Mouse (Mus musculus) heart, embryonic 13.5 days (tissue): ENCODE results near the gene Pbxip1. TPM values are rescaled to one million over a fixed set of nuclear protein-coding genes. Genes with fewer than 3 reads are reported as not detected.

Experiments
- ATAC-seq: fragments of 200-750 bp; cut with Nextera tagmentation; 2 replicates; pipeline ENCODE4 v1.8.0; 2017; ENCODE audit warnings: moderate TSS enrichment; ENCODE audit not compliant: insufficient number of reproducible peaks, low FRiP score, low TSS enrichment; ENCODE audit errors: extremely low read depth
- H3K27ac ChIP-seq: fragments of 300-500 bp; sonication (generic); replicated peaks from 2 replicates; pipeline ENCODE4 v1.5.1; 2015; ENCODE audit warnings: moderate library complexity, mild to moderate bottlenecking, inconsistent platforms
- H3K27me3 ChIP-seq: fragments of 300-500 bp; sonication (generic); replicated peaks from 2 replicates; pipeline ENCODE4 v1.6.1; 2015; ENCODE audit warnings: mild to moderate bottlenecking, inconsistent platforms
- H3K36me3 ChIP-seq: fragments of 300-500 bp; sonication (generic); 2 replicates; pipeline ENCODE4 v1.6.1; 2015; ENCODE audit warnings: mild to moderate bottlenecking, inconsistent platforms
- H3K4me1 ChIP-seq: fragments of 300-500 bp; sonication (generic); 2 replicates; pipeline ENCODE4 v1.6.1; 2015; ENCODE audit warnings: inconsistent platforms
- H3K4me2 ChIP-seq: fragments of 300-500 bp; sonication (generic); 2 replicates; pipeline ENCODE4 v1.6.1; 2015; ENCODE audit warnings: inconsistent platforms, mild to moderate bottlenecking, moderate library complexity
- H3K4me3 ChIP-seq: fragments of 300-500 bp; sonication (generic); 2 replicates; pipeline ENCODE4 v1.5.1; 2015; ENCODE audit warnings: moderate library complexity, mild to moderate bottlenecking, inconsistent platforms
- H3K9ac ChIP-seq: fragments of 300-500 bp; sonication (generic); 2 replicates; pipeline ENCODE4 v1.6.1; 2015; ENCODE audit warnings: inconsistent platforms, mild to moderate bottlenecking, moderate library complexity
- H3K9me3 ChIP-seq: fragments of 300-500 bp; sonication (generic); 2 replicates; pipeline ENCODE4 v1.6.1; 2016; ENCODE audit warnings: inconsistent platforms
- WGBS: fragments of 180-500 bp; shearing (Covaris S2); methylation state at CpG from one replicate; pipeline ENCODE4 v1.1.7; 2015; ENCODE audit warnings: mixed read lengths; 5-methylcytosine and 5-hydroxymethylcytosine counted together
- polyA plus RNA-seq: library from polyadenylated mRNA; unstranded; fragments of >200 nt; fragmentation: Nextera tagmentation; extraction: Ambion mirVana; gene quantifications from 2 replicates; pipeline ENCODE4 v1.2.1, GENCODE M21; 2015

Gene Pbxip1
- polyA plus RNA-seq, 1 experiment from 2014 or later: 61.3 TPM

DNA sequence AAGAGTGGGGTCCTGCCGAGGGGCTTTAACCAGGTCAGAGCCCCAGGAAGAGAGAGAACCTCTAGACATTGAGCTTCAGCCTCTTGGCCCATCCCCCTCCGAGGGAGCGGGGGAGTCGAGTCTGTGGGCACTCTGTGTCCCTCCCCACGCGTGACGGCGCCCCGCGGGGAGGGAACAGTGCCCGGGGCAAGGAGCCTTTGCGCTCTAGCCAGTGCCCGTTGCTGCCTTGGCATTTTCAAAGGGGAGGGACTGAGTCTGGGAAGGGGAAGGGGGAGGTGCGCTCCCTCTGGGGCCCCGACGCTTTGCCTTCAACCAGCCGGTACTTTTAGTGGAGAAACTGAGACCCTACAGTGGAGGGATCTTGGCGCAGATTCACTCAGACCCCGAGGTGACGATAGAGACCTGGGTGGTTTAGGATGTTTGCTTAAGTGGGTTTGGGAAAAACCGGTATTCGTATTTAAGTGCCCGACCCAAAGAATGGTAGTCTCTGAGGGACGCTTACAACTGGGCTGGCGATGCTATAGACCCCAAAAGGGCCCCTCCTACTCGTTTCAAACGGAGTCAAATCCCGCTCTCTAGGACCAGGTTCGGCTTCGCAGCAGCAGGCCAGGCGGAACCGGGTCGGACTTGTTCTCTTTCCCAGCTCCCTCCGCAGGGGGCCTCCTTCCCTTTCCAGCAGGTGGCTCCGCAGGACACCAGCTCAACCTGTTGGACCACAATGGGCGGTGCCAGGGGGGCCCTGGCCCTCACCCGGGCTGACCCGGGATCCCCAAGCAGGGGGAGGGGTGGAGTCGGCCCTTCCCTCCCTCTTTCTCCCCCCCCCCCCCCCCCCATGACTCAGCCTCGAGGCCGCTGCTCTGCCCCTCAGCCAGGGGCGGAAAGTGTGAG lies 42.3 kb upstream of the Pbxip1 start, which contains the start of gene Zbtb7b:
TSS of gene Zbtb7b (minus strand) at position 771 of the 888 bp plus-strand sequence.
- ATAC-seq: peak; percentile 33
- under 1% methylated on average over 36 of the region's 42 CpGs for WGBS

DNA sequence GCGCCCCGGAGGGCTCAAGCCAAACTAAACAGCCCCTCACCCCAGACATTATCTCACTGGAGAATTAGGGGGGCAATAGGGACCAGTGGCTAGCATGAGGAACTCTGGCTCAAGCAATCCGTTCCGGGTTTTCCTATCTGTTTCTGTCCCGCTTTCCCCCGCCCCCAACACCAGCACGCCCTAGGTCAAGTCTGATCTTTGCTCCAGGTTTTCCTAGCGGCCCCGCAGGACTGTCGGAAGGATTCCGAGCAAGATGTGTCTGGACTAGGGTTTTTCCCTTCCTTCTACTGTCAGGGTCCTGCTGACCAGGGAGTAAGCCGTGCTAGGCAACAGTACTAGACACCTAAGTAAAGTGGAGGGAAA lies 41.6 kb upstream of the Pbxip1 start:
- Histone ChIP-seq H3K27me3 (no peaks in the 10 kb centered on the region), H3K4me2 (peak overlapping the region; percentile 97), H3K4me1 (peaks cover 38% of the 10 kb centered on the region), H3K36me3 (peaks cover 7% of the 10 kb centered on the region), H3K9ac (peak overlapping the region; percentile 87), H3K27ac (peak overlapping the region; percentile 97), H3K4me3 (peak overlapping the region; percentile 76), H3K9me3 (no peaks in the 10 kb centered on the region)
- peak; percentile 5; the same call in 1 of the 2 replicates for ATAC-seq
- WGBS: 1% methylated on average over 12 of the region's 12 CpGs

More for the DNA sequence above, 42.3 kb upstream of the Pbxip1 start, which contains the start of gene Zbtb7b:
- peak within 1 kb of the TSS; percentile 87 for H3K9ac ChIP-seq
- H3K4me2 ChIP-seq: peak within 1 kb of the TSS; percentile 97
- H3K9me3 ChIP-seq: no peaks in the 10 kb centered on the region
- peaks cover under 1% of the 10 kb centered on the region; the same call in 1 of the 2 replicates for H3K36me3 ChIP-seq
- peak within 1 kb of the TSS; percentile 76 for H3K4me3 ChIP-seq
- H3K4me1 ChIP-seq: peaks cover 44% of the 10 kb centered on the region
- H3K27ac ChIP-seq: peak within 1 kb of the TSS; percentile 97
- no peaks in the 10 kb centered on the region for H3K27me3 ChIP-seq

DNA sequence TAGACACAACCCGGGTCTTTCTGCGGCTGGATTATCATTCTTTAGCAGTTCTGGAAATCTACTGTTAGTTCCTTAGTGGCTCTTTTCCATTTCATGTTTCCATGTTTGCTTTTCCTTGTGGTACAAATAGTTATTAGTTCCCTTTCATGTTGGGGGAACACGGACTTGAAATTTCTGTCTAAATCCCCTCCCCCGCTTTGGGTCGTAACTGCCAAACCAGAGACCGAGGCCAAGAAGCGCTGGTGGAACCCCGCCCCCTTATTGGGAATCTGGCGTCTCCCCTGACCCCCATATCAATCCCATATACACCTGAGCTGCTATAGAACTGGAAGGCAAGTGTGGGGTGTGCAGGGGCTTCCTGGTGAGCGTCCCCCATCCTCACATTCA lies 41.1 kb upstream of the Pbxip1 start:
- Histone ChIP-seq H3K9ac (peak overlapping the region; percentile 87), H3K27ac (peak overlapping the region; percentile 97), H3K4me3 (peak overlapping the region; percentile 76), H3K27me3 (no peaks in the 10 kb centered on the region), H3K4me2 (peak overlapping the region; percentile 97), H3K36me3 (peaks cover 12% of the 10 kb centered on the region), H3K9me3 (no peaks in the 10 kb centered on the region), H3K4me1 (peaks cover 33% of the 10 kb centered on the region)
- ATAC-seq: no peak
- 3% methylated on average over 10 of the region's 10 CpGs for WGBS

DNA sequence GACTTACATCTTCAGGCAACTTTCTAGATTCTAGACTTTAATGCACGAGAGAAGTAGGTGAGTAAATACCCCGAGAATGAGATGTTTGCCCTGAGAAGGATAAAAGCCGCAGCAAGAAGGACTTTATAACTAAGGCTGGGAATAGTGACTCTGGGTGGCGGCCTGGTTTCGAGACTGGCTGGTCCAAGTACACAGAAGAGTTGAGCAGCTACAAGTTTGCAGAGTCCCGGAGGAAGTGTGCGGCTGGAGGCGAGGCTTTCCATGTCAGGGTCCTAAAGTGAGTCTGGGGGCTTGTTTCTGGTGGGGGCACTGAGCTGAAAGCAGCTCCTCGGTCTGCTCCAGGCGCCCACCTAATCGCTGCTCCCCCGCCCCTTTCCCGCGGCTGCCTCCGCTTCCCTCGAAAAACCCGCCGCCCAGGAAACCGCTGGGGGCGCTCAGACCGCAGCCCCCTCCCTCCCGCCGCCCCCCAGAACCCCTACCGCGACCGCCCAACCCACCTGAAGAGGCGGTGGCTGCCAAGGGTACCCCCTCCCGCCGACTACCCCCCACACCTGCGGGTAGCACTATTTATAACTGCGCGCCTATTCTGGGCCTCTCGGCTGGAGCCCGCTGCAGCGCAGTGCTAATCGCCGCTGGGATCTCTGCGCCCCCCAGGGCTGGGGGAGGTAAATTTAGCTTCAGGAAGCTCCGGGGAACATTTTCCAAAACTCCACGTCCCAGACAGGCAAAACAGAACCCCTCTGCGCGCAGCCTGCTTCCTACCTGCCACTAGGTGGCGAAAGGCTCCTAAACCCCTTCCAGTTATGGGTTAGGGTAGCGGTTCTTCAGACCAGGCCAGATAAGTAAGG lies 40.5 kb upstream of the Pbxip1 start:
- Histone ChIP-seq H3K9ac (peak overlapping the region; percentile 87), H3K4me2 (peak overlapping the region; percentile 97), H3K27me3 (no peaks in the 10 kb centered on the region), H3K36me3 (peaks cover 17% of the 10 kb centered on the region), H3K4me3 (peak overlapping the region; percentile 76), H3K9me3 (no peaks in the 10 kb centered on the region), H3K4me1 (peaks cover 27% of the 10 kb centered on the region), H3K27ac (peak overlapping the region; percentile 97)
- under 1% methylated on average over 37 of the region's 44 CpGs for WGBS
- no peak for ATAC-seq

DNA sequence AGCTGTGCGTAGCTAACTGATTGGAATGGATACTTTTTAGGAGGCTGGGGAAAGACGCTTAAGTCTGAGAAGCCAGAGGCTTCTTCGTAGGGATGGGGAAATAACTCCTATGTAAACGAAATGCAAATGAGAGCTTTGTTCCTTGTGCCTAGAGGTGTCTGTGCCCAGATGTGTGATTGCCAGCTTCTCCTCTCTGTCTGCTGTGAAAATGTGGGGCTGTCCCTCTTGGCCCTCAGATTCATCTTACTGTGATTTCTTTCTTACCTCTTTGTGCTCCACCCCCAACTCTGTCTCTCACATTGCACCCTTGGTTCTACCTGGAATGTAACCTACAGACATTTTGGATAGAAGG lies 39.9 kb upstream of the Pbxip1 start:
- 1% methylated on average over 4 of the region's 4 CpGs for WGBS
- H3K4me1 ChIP-seq: peaks cover 21% of the 10 kb centered on the region

DNA sequence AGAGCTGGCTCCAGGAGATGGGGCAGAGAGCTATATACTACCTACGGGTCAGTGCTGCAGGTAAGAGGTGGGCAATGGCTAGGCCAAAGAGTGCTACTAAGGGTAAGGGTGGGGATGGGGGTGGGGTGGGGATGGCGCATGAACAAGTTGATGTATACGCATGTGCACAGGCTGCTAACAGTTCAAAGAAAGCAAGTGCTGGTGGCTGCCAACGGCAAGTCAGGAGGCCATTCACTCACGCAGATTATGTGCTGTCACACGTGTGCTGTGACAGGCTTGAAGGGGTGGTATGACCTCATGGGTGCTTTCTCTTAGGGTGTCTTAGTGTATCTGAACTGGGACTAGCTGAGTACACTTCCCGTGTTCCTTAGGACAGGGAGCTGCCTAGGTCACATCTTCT lies 35.2 kb upstream of the Pbxip1 start:
- Histone ChIP-seq H3K4me3 (no peak overlapping the region), H3K36me3 (peaks cover 69% of the 10 kb centered on the region), H3K9me3 (no peaks in the 10 kb centered on the region), H3K4me2 (no peak overlapping the region), H3K27me3 (no peaks in the 10 kb centered on the region), H3K9ac (no peak overlapping the region), H3K27ac (no peak overlapping the region), H3K4me1 (peaks cover 7% of the 10 kb centered on the region)
- no peak for ATAC-seq
- 85% methylated on average over 7 of the region's 7 CpGs for WGBS

More for the DNA sequence above, 39.9 kb upstream of the Pbxip1 start:
- Histone ChIP-seq H3K36me3 (peaks cover 23% of the 10 kb centered on the region), H3K4me2 (peak overlapping the region; percentile 97), H3K9ac (peak overlapping the region; percentile 87), H3K9me3 (no peaks in the 10 kb centered on the region), H3K27me3 (no peaks in the 10 kb centered on the region), H3K4me3 (peak overlapping the region; percentile 76), H3K27ac (peak overlapping the region; percentile 97)
- ATAC-seq: no peak

DNA sequence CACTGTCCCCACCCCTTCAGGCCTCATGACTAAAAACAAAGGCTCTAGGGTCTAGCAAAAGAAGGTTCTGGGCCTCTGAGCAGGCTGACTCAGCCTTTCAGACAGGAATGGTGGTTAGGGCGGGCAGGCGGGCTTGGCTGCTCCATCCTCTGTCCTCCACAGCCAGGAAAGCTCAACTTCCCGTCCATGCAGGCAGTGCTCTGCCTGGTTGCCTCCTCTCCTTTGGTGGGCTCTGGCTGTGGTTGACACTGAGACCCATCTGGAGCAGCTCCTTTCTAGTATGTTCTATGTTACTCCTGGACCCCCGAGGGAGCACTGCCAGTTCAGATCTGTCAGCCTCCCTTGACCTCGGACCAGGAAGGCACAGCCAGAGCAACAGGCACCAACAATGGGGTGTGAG lies 33.8 kb upstream of the Pbxip1 start, which contains the start of gene Lenep:
TSS of gene Lenep (minus strand) at position 101 of the 400 bp plus-strand sequence.
- WGBS: 84% methylated on average over 5 of the region's 5 CpGs
- Histone ChIP-seq H3K4me2 (no peak within 1 kb of the TSS), H3K27ac (no peak within 1 kb of the TSS), H3K4me3 (no peak within 1 kb of the TSS), H3K4me1 (no peaks in the 10 kb centered on the region), H3K9ac (no peak within 1 kb of the TSS), H3K27me3 (no peaks in the 10 kb centered on the region), H3K36me3 (peaks cover 79% of the 10 kb centered on the region), H3K9me3 (no peaks in the 10 kb centered on the region)
- ATAC-seq: no peak

DNA sequence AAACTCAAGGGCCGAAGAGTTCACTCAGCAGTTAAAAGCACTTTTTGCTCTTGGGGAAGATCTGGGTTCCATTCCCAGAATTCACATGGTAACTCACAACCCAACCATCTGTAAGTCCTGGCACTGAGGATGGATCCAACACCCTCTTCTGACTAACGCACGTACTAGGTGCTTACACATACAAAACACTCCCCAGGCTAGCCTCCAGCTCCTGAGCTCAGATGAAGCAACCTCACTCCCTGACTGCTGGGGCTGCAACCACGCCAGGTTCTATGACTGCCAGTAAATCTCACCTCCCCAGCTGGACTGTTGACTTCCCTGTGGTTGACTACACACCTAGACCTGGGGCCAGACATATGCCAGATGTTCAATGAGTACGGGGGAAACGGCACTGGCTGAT lies 29.6 kb upstream of the Pbxip1 start:
- peaks cover 10% of the 10 kb centered on the region for H3K4me1 ChIP-seq
- H3K36me3 ChIP-seq: peaks cover 67% of the 10 kb centered on the region
- no peaks in the 10 kb centered on the region for H3K27me3 ChIP-seq
- no peak overlapping the region for H3K27ac ChIP-seq
- H3K4me3 ChIP-seq: no peak overlapping the region
- ATAC-seq: no peak
- H3K9ac ChIP-seq: no peak overlapping the region
- H3K4me2 ChIP-seq: no peak overlapping the region
- 92% methylated on average over 6 of the region's 6 CpGs for WGBS
- H3K9me3 ChIP-seq: no peaks in the 10 kb centered on the region

DNA sequence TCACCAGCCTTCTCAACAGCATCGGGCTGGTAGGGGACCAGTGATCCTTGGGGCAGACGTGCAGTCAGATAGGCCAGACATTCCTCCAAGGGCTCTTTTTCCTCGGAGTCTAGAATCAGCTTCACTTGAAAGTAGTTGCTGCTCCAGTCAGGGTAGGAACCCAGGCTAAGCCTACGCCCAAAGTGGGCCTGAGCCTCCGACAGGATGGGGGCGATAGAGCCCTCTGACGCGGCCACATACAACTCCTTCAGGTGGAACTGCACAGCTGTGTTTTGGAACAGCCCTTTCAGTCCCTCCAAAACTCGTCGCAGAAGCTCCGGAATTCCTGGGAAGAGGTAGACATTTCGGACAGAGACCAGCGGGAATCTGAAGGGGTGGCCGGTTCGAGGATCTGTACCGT lies 28.1 kb upstream of the Pbxip1 start:
- peaks cover 57% of the 10 kb centered on the region for H3K36me3 ChIP-seq
- 48% methylated on average over 16 of the region's 16 CpGs for WGBS
- no peaks in the 10 kb centered on the region for H3K9me3 ChIP-seq
- H3K9ac ChIP-seq: no peak overlapping the region
- ATAC-seq: no peak
- H3K4me2 ChIP-seq: no peak overlapping the region
- no peak overlapping the region for H3K4me3 ChIP-seq
- peaks cover 10% of the 10 kb centered on the region for H3K4me1 ChIP-seq
- no peak overlapping the region for H3K27ac ChIP-seq
- H3K27me3 ChIP-seq: no peaks in the 10 kb centered on the region

DNA sequence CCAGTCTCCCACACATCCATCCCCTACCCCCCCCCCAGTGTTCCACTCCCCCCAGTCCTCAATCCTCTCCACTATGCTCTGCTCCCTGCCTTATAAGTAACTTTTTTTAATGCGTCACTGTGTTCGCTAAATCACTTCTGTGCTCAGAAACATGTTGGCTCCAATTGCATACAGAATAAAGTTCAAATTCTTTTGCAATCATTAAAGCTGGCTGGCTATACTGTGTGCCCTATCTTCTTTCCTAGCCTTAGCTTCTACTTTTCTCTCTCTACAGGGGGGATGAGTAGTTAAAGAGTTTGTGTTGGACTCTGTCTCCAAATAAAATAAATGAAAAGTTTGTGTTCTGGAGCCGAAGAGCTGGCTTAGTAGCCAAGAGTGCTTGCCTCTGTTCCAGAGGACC lies 26.8 kb upstream of the Pbxip1 start:
- no peaks in the 10 kb centered on the region for H3K27me3 ChIP-seq
- peaks cover 56% of the 10 kb centered on the region for H3K36me3 ChIP-seq
- no peak overlapping the region for H3K9ac ChIP-seq
- H3K4me1 ChIP-seq: peaks cover 10% of the 10 kb centered on the region
- no peak overlapping the region for H3K4me3 ChIP-seq
- WGBS: 88% methylated on average over 3 of the region's 3 CpGs
- no peak overlapping the region for H3K4me2 ChIP-seq
- ATAC-seq: no peak
- no peak overlapping the region for H3K27ac ChIP-seq
- no peaks in the 10 kb centered on the region for H3K9me3 ChIP-seq

DNA sequence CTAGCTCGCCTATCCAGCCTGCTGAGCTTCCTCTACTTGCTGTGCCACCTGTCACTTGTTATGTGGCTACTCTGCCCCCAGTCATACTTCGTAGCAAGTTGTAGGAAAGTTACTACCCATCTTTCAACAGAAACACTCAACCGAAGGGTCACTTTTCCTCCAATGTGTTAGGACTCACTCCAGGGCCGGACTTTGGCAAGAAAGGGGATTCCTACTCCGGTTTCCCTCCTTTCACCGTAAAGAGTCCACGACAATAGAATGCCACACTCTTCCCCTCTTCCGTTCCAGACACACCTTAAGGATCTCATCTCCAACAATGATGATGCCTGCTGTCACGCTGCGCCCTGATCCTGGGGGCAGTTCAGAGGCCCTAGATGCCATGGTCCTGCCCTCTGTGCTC lies 25.6 kb upstream of the Pbxip1 start:
- Histone ChIP-seq H3K36me3 (peaks cover 56% of the 10 kb centered on the region), H3K4me2 (peak overlapping the region; percentile 87), H3K9ac (peak overlapping the region; percentile 85), H3K9me3 (no peaks in the 10 kb centered on the region), H3K27me3 (no peaks in the 10 kb centered on the region), H3K4me1 (peaks cover 10% of the 10 kb centered on the region), H3K4me3 (peak overlapping the region; percentile 63), H3K27ac (0 out of 2 replicates have a peak overlapping the region, but pooled peaks have one; percentile 59)
- WGBS: 79% methylated on average over 10 of the region's 10 CpGs
- no peak for ATAC-seq
